Mouse (Mus musculus) layer of hippocampus, adult 2 months (tissue): ENCODE results near the gene H2-Ob. TPM values are rescaled to one million over a fixed set of nuclear protein-coding genes. Genes with fewer than 3 reads are reported as not detected.

ENCODE experiments used
- DNase-seq, 2 experiments: peaks; one replicate each; pipeline ENCODE4 v3.0.0; 2022; ENCODE audit warnings: low spot score in 2 of 2
- H3K27ac ChIP-seq: fragments of 200-600 bp; 2 replicates; pipeline ENCODE4 v1.8.1; 2022
- H3K4me3 ChIP-seq: fragments of 200-600 bp; 2 replicates; pipeline ENCODE4 v1.8.1; 2022; ENCODE audit warnings: mild to moderate bottlenecking
- CTCF ChIP-seq: fragments of 200-600 bp; conservative IDR thresholded peaks from 2 replicates; pipeline ENCODE4 v1.8.1; 2022; ENCODE audit warnings: antibody characterized with exemption, mild to moderate bottlenecking, moderate library complexity
- total RNA-seq, 2 experiments: library from RNA; stranded (reverse); gene quantifications; 2 replicates each; pipeline ENCODE4 v1.2.3; 2021

H2-Ob gene
- total RNA-seq, 2 experiments from 2014 or later, result 0.17 TPM; not detected in 1

GRCm38 (mm10) chr17:34201506-34202055, 37.1 kb upstream of the H2-Ob start:
- Histone ChIP-seq H3K4me3 (no peak overlapping the region), H3K27ac (no peak overlapping the region)
- no peak for DNase-seq
- TF ChIP-seq CTCF, result no peak

DNA sequence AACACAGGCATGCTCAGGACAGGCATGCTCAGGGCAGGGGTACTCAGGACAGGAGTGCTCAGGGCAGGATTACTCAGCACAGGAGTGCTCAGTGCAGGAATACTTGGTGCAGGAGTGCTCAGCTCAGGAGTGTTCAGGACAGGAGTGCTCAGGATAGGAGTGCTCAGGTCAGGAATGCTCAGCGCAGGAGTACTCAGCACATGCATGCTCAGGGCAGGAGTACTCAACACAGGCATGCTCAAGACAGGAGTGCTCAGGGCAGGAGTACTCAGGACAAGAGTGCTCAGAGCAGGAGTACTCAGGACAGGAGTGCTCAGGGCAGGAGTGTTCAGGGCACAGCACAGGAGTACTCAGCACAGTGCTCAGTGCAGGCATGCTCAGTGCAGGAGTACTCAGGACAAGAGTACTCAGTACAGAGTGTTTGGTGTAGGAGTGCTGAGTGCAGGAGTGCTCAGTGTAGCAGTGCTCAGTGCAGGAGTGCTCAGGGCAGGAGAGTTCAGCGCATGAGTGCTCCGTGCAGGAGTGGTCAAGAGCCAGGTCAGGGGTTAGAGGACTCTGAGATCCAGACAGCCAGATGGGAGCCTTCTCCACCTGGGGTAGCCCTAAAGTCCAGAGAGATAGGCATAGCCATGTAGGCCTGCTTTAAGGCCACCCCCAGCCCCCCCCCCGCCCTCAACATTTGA, 35.8 kb upstream of the H2-Ob start:
- TF ChIP-seq CTCF, result no peak
- Histone ChIP-seq H3K27ac (no peak overlapping the region), H3K4me3 (no peak overlapping the region)
- no peak for DNase-seq

GRCm38 (mm10) chr17:34203444-34203843, 35.3 kb upstream of the H2-Ob start, which contains the start of gene Tap2:
Gene Tap2 (plus strand): TSS chr17:34203527.
- peak in 1 of 2 experiments; percentile 3 for DNase-seq
- no peak for TF ChIP-seq CTCF
- Histone ChIP-seq H3K27ac (peak within 1 kb of the TSS; percentile 84), H3K4me3 (peak within 1 kb of the TSS; percentile 68)

GRCm38 (mm10) chr17:34204303-34205010, 34.2 kb upstream of the H2-Ob start:
- peak overlapping the region; percentile 84 for H3K27ac ChIP-seq
- peak; percentile 96 for TF ChIP-seq CTCF
- H3K4me3 ChIP-seq, result peak overlapping the region; percentile 68
- DNase-seq, result peak; percentile 74 to 86

DNA sequence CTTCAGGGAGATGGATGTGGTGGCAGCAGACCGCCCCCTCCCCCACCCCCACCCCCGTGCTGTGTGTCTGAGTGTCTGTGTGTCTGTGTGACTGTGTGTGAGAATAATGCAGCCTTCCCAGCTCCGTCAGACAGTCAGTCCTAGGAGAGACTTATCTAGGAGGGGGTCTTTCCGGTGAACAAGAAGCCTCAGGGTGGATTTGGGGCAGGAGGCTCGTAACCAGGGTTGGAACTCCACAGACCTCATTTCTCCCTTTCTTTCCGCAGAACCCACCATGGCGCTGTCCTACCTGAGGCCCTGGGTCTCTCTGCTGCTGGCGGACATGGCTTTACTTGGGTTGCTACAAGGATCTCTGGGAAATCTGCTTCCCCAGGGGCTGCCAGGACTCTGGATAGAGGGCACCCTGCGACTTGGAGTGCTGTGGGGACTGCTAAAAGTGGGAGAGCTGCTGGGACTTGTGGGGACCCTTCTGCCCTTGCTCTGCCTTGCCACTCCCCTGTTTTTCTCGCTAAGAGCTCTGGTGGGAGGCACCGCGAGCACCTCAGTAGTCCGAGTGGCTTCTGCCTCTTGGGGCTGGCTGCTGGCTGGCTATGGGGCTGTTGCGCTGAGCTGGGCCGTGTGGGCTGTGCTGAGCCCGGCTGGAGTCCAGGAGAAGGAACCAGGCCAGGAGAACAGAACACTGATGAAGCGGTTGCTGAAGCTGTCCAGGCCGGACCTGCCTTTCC, 33.5 kb upstream of the H2-Ob start:
- no peak for TF ChIP-seq CTCF
- Histone ChIP-seq H3K27ac (peak overlapping the region; percentile 84), H3K4me3 (peak overlapping the region; percentile 68)
- DNase-seq, result peak in 1 of 2 experiments; percentile 7

GRCm38 (mm10) chr17:34205746-34206176, 32.9 kb upstream of the H2-Ob start:
- H3K27ac ChIP-seq, result peak overlapping the region; percentile 84
- peak; percentile 80 for TF ChIP-seq CTCF
- peak in 1 of 2 experiments; percentile 35 for DNase-seq
- no peak overlapping the region for H3K4me3 ChIP-seq

- no peak for DNase-seq
- TF ChIP-seq CTCF, result no peak
- Histone ChIP-seq H3K27ac (no peak overlapping the region), H3K4me3 (no peak overlapping the region)
Observed at GRCm38 (mm10) chr17:34206731-34207130, 32.0 kb upstream of the H2-Ob start.

- no peak overlapping the region for H3K4me3 ChIP-seq
- no peak for TF ChIP-seq CTCF
- H3K27ac ChIP-seq, result no peak overlapping the region
- DNase-seq, result no peak
Observed at GRCm38 (mm10) chr17:34207456-34207855, 31.2 kb upstream of the H2-Ob start.

- DNase-seq, result no peak
- no peak for TF ChIP-seq CTCF
- no peak overlapping the region for H3K4me3 ChIP-seq
- H3K27ac ChIP-seq, result no peak overlapping the region
Observed at GRCm38 (mm10) chr17:34207866-34208265, 30.8 kb upstream of the H2-Ob start.

DNA sequence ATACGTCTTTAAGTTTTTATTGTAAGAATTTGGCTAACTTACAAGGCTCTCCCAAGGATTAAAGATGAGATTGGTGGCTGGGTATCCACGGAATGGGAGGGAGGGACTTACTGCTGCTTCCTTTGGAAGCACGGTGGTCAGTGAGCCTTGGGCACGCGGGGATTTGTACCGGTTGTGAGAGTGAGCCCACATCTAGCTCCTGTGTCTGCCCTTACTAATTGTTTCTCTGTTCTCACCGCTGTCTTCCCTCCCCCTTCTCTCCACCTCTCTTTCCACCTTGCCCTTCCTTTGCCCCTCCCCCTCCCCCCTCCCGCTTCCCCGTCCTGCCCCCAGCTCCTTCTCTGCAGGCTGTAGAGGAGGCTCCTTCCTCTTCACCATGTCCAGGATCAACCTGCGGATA, 30.3 kb upstream of the H2-Ob start:
- no peak for DNase-seq
- Histone ChIP-seq H3K4me3 (no peak overlapping the region), H3K27ac (no peak overlapping the region)
- no peak for TF ChIP-seq CTCF

- Histone ChIP-seq H3K4me3 (no peak overlapping the region), H3K27ac (no peak overlapping the region)
- TF ChIP-seq CTCF, result peak; percentile 62
- DNase-seq, result no peak
Observed at GRCm38 (mm10) chr17:34209680-34210079, 29.0 kb upstream of the H2-Ob start.

- no peak for DNase-seq
- TF ChIP-seq CTCF, result no peak
- Histone ChIP-seq H3K27ac (no peak overlapping the region), H3K4me3 (no peak overlapping the region)
Observed at GRCm38 (mm10) chr17:34210599-34210998, 28.1 kb upstream of the H2-Ob start.
